Mouse (Mus musculus): ENCODE results near the gene Slc26a9. TPM values are rescaled to one million over a fixed set of nuclear protein-coding genes. Genes with fewer than 3 reads are reported as not detected.

Slc26a9 gene
- polyA plus RNA-seq, 1 experiment from 2014 or later = 0.04 TPM

Other genes with a start within 250 kb of the Slc26a9 start
- gene Srgap2, start 216.7 kb upstream of the Slc26a9 start, polyA plus RNA-seq (2015; fragmentation: Nextera tagmentation; extraction: Ambion mirVana) = 26.5 and 31.7 TPM in 2 replicates
- 0.77 and 1.1 TPM in 2 replicates for gene Fam72a, start 216.1 kb upstream of the Slc26a9 start, polyA plus RNA-seq (2015; fragmentation: Nextera tagmentation; extraction: Ambion mirVana)
- gene Avpr1b, start 144.8 kb upstream of the Slc26a9 start, polyA plus RNA-seq (2015; fragmentation: Nextera tagmentation; extraction: Ambion mirVana) = not detected in 2 replicates
- not detected in 2 replicates for gene Ctse, start 105.7 kb upstream of the Slc26a9 start, polyA plus RNA-seq (2015; fragmentation: Nextera tagmentation; extraction: Ambion mirVana)
- gene Rab7b, start 55.3 kb upstream of the Slc26a9 start, polyA plus RNA-seq (2015; fragmentation: Nextera tagmentation; extraction: Ambion mirVana) = 0.68 and 0.87 TPM in 2 replicates
- 0.15 and 0.46 TPM in 2 replicates for gene Pm20d1, start 53.4 kb downstream of the Slc26a9 start, polyA plus RNA-seq (2015; fragmentation: Nextera tagmentation; extraction: Ambion mirVana)
- 17.7 and 18.2 TPM in 2 replicates for gene Slc41a1, start 83.5 kb downstream of the Slc26a9 start, polyA plus RNA-seq (2015; fragmentation: Nextera tagmentation; extraction: Ambion mirVana)
- gene Rab29, start 123.2 kb downstream of the Slc26a9 start, polyA plus RNA-seq (2015; fragmentation: Nextera tagmentation; extraction: Ambion mirVana) = 6.7 and 7.6 TPM in 2 replicates
- 50.1 and 53.6 TPM in 2 replicates for gene Nucks1, start 166.5 kb downstream of the Slc26a9 start, polyA plus RNA-seq (2015; fragmentation: Nextera tagmentation; extraction: Ambion mirVana)
- 2.3 and 2.7 TPM in 2 replicates for gene Slc45a3, start 218.9 kb downstream of the Slc26a9 start, polyA plus RNA-seq (2015; fragmentation: Nextera tagmentation; extraction: Ambion mirVana)

Data from midbrain, embryonic 16.5 days (tissue).